1 mouse cellular context compared by ENCODE assay signal in the genomic region with DNA sequence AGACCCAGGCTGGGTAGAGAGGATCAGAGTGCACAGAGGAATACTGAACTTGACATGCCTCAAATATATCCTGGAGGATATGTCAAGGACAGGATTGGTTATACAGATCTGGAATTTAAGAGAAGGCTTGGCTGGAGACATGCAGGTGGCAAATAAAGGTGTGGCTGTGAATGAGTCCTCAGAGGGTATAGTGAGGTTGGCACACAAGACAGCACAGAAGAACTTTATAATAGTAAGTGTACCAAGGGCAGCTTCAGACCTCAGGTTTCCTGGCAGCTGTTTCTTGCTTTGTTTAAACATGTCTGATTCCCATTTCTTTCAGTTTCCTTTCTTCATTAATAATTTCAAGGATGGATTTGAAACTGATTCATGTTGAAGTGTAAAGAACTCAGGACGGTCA.
TF ChIP-seq lines count a peak whose summit lies in the region.

No protein-coding gene starts in this region.

TF ChIP-seq in MEL, 35 proteins besides CTCF, POLR2A, EP300 and RAD21:
- no peak for TF ChIP-seq MAZ (IDR thresholded peaks at IDR 0.05; ENCODE audit: low read depth, low read length)
- TF ChIP-seq GABPA (IDR thresholded peaks at IDR 0.05; ENCODE audit: low read depth, low read length): no peak
- no peak for TF ChIP-seq MXI1 (IDR thresholded peaks at IDR 0.05; ENCODE audit: low read depth, low read length)
- no peak for TF ChIP-seq TBP (IDR thresholded peaks at IDR 0.05; ENCODE audit: low read depth, low read length)
- no peak for TF ChIP-seq KAT2A (conservative IDR thresholded peaks at IDR 0.05; ENCODE audit: low read depth, low read length)
- TF ChIP-seq CHD2 (IDR thresholded peaks at IDR 0.05; ENCODE audit: low read length): no peak
TF ChIP-seq in MEL: peak in this region for 0.
